8 mouse cellular contexts compared by ENCODE assay signal in genomic region chr11:98981997-98982772, GRCm38 (mm10). TPM values are rescaled to one million over a fixed set of nuclear protein-coding genes. Genes with fewer than 3 reads are reported as not detected.
DNase-seq lines count a peak whose midpoint lies in the region; ATAC-seq and TF ChIP-seq lines count a peak whose summit lies in the region.

No protein-coding gene starts in this region.

- peak overlapping the region; percentile 83 for H3K4me2 ChIP-seq in forebrain, embryonic 13.5 days
- H3K4me2 ChIP-seq in limb, embryonic 14.5 days (replicated peaks; ENCODE audit: low read depth, low read length, severe bottlenecking) = peak overlapping the region; percentile 94
- H3K4me2 ChIP-seq in midbrain, embryonic 16.5 days (ENCODE audit: low read length) = peak overlapping the region; percentile 64

- peak overlapping the region; percentile 71 for H3K27ac ChIP-seq in forebrain, embryonic 13.5 days
- no peak overlapping the region; the same call in 1 of the 2 replicates for H3K27ac ChIP-seq in limb, embryonic 14.5 days (replicated peaks; ENCODE audit: low read depth, low read length)
- peak overlapping the region; percentile 95 for H3K27ac ChIP-seq in midbrain, embryonic 16.5 days (ENCODE audit: low read length)

- peak; percentile 33 for DNase-seq in ovary, postnatal 10 days (ENCODE audit: low spot score)
- no peak for DNase-seq in ovary, postnatal 14 days (ENCODE audit: low spot score)
- DNase-seq in brain, embryonic 14.5 days (ENCODE audit: low read depth) = peak; percentile 84
- peak; percentile 58 for DNase-seq in limb, embryonic 14.5 days (ENCODE audit: low spot score)
- DNase-seq in thymus, postnatal 14 days = peak; percentile 58

- WGBS in forebrain, embryonic 13.5 days = under 1% methylated on average over 94 of the region's 94 CpGs
- WGBS in limb, embryonic 14.5 days = under 1% methylated on average over 81 of the region's 94 CpGs
- WGBS in midbrain, embryonic 16.5 days = under 1% methylated on average over 93 of the region's 94 CpGs

- peak overlapping the region; percentile 56 for H3K4me3 ChIP-seq in forebrain, embryonic 13.5 days
- peak overlapping the region; percentile 54 for H3K4me3 ChIP-seq in limb, embryonic 14.5 days (replicated peaks; ENCODE audit: low read length)
- peak overlapping the region; percentile 70 for H3K4me3 ChIP-seq in midbrain, embryonic 16.5 days (ENCODE audit: low read depth, low read length)

- H3K27me3 ChIP-seq in forebrain, embryonic 13.5 days = peaks cover 35% of the 10 kb centered on the region
- no peaks in the 10 kb centered on the region for H3K27me3 ChIP-seq in limb, embryonic 14.5 days (ENCODE audit: control insufficient read depth, insufficient read depth, low read length)
- no peaks in the 10 kb centered on the region for H3K27me3 ChIP-seq in midbrain, embryonic 16.5 days (ENCODE audit: control insufficient read depth, insufficient read depth, low read depth, low read length)

- TF ChIP-seq CTCF in brain, embryonic 14.5 days (IDR thresholded peaks at IDR 0.05; ENCODE audit: borderline replicate concordance, extremely low read depth, insufficient read depth, insufficient read length) = peak; percentile 81

- H3K36me3 ChIP-seq in forebrain, embryonic 13.5 days (ENCODE audit: poor library complexity, severe bottlenecking) = no peaks in the 10 kb centered on the region
- H3K36me3 ChIP-seq in limb, embryonic 14.5 days (ENCODE audit: control insufficient read depth, insufficient read depth, low read length) = no peaks in the 10 kb centered on the region
- no peaks in the 10 kb centered on the region for H3K36me3 ChIP-seq in midbrain, embryonic 16.5 days (ENCODE audit: control insufficient read depth, insufficient read depth, low read length)

- peak; percentile 80 for ATAC-seq in forebrain, embryonic 13.5 days
- ATAC-seq in inflammation-experienced regulatory T-cells, adult 6 months = peak; percentile 69
- ATAC-seq in limb, embryonic 14.5 days (ENCODE audit: low FRiP score, low read depth) = peak; percentile 69
- ATAC-seq in midbrain, embryonic 16.5 days = peak; percentile 90

- no peaks in the 10 kb centered on the region for H3K9me3 ChIP-seq in forebrain, embryonic 13.5 days (replicated peaks)
- H3K9me3 ChIP-seq in limb, embryonic 14.5 days (ENCODE audit: control insufficient read depth, low read length) = no peaks in the 10 kb centered on the region
- H3K9me3 ChIP-seq in midbrain, embryonic 16.5 days (replicated peaks; ENCODE audit: control insufficient read depth, low read length, poor library complexity, severe bottlenecking) = no peaks in the 10 kb centered on the region

- H3K9ac ChIP-seq in forebrain, embryonic 13.5 days = peak overlapping the region; percentile 72
- H3K9ac ChIP-seq in limb, embryonic 14.5 days (ENCODE audit: low read depth, low read length, severe bottlenecking) = peak overlapping the region; percentile 48
- peak overlapping the region; percentile 84 for H3K9ac ChIP-seq in midbrain, embryonic 16.5 days (ENCODE audit: low read depth, low read length)

- peaks cover 17% of the 10 kb centered on the region; the same call in 1 of the 2 replicates for H3K4me1 ChIP-seq in forebrain, embryonic 13.5 days
- H3K4me1 ChIP-seq in limb, embryonic 14.5 days (ENCODE audit: control insufficient read depth, insufficient read depth, low read length) = peaks cover 11% of the 10 kb centered on the region; the same call in 1 of the 2 replicates
- peaks cover 14% of the 10 kb centered on the region for H3K4me1 ChIP-seq in midbrain, embryonic 16.5 days (ENCODE audit: control insufficient read depth, insufficient read depth, low read length)

- peak; percentile 24; the same call in 1 of the 2 replicates for TF ChIP-seq POLR2A in brain, embryonic 14.5 days (IDR thresholded peaks at IDR 0.05; ENCODE audit: borderline replicate concordance, extremely low read depth, insufficient read depth, insufficient read length, poor library complexity, severe bottlenecking)
- TF ChIP-seq POLR2A in limb, embryonic 14.5 days (IDR thresholded peaks at IDR 0.05; ENCODE audit: borderline replicate concordance, extremely low read depth, insufficient read depth, insufficient read length) = 0 out of 2 replicates have a peak, but pooled peaks have one; percentile 27

RNA-seq across cellular contexts. Expression of gene Gjd3, which starts 0.6 kb away (rescaled TPM):
- polyA plus RNA-seq in brain, embryonic 14.5 days (2012; rRNA removed) = 2.5 and 2.9 TPM in 2 replicates
- polyA plus RNA-seq in forebrain, embryonic 13.5 days (2015; fragmentation: Nextera tagmentation; extraction: Ambion mirVana) = 0.21 TPM in 1 of 2 replicates, not detected in the other
- polyA plus RNA-seq in inflammation-experienced regulatory T-cells, adult 6 months (2017; shearing (Covaris generic)) = not detected
- 1.3 and 2.2 TPM in 2 replicates for polyA plus RNA-seq in limb, embryonic 14.5 days (2012; rRNA removed)
- polyA plus RNA-seq in limb, embryonic 14.5 days (2014; fragmentation: Nextera tagmentation; extraction: Ambion mirVana) = 0.41 and 0.45 TPM in 2 replicates
- 1.0 and 1.9 TPM in 2 replicates for polyA plus RNA-seq in midbrain, embryonic 16.5 days (2015; fragmentation: Nextera tagmentation; extraction: Ambion mirVana)

RNA-seq across cellular contexts. Expression of gene Top2a, which starts 41.8 kb away (rescaled TPM):
- polyA plus RNA-seq in brain, embryonic 14.5 days (2012; rRNA removed) = 57.3 and 70.1 TPM in 2 replicates
- 276 and 284 TPM in 2 replicates for polyA plus RNA-seq in forebrain, embryonic 13.5 days (2015; fragmentation: Nextera tagmentation; extraction: Ambion mirVana)
- polyA plus RNA-seq in inflammation-experienced regulatory T-cells, adult 6 months (2017; shearing (Covaris generic)) = 100 to 1,000 TPM in 1 of 3 experiments, 10 to 100 TPM in 2; 34.9 to 332 (median 36.3) TPM
- polyA plus RNA-seq in limb, embryonic 14.5 days (2012; rRNA removed) = 98.2 and 134 TPM in 2 replicates
- polyA plus RNA-seq in limb, embryonic 14.5 days (2014; fragmentation: Nextera tagmentation; extraction: Ambion mirVana) = 205 and 209 TPM in 2 replicates
- polyA plus RNA-seq in midbrain, embryonic 16.5 days (2015; fragmentation: Nextera tagmentation; extraction: Ambion mirVana) = 20.4 and 29.1 TPM in 2 replicates

RNA-seq across cellular contexts. Expression of gene Rara, which starts 54.6 kb away (rescaled TPM):
- polyA plus RNA-seq in brain, embryonic 14.5 days (2012; rRNA removed) = 8.4 and 14.4 TPM in 2 replicates
- 8.7 and 10.2 TPM in 2 replicates for polyA plus RNA-seq in forebrain, embryonic 13.5 days (2015; fragmentation: Nextera tagmentation; extraction: Ambion mirVana)
- polyA plus RNA-seq in inflammation-experienced regulatory T-cells, adult 6 months (2017; shearing (Covaris generic)) = 1 to 10 TPM; 7.4 to 8.1 (median 7.6) TPM
- 39.8 and 57.0 TPM in 2 replicates for polyA plus RNA-seq in limb, embryonic 14.5 days (2012; rRNA removed)
- polyA plus RNA-seq in limb, embryonic 14.5 days (2014; fragmentation: Nextera tagmentation; extraction: Ambion mirVana) = 52.4 and 58.3 TPM in 2 replicates
- polyA plus RNA-seq in midbrain, embryonic 16.5 days (2015; fragmentation: Nextera tagmentation; extraction: Ambion mirVana) = 9.5 and 9.6 TPM in 2 replicates

RNA-seq across cellular contexts. Expression of gene Igfbp4, which starts 58.9 kb away (rescaled TPM):
- polyA plus RNA-seq in brain, embryonic 14.5 days (2012; rRNA removed) = 119 and 145 TPM in 2 replicates
- polyA plus RNA-seq in forebrain, embryonic 13.5 days (2015; fragmentation: Nextera tagmentation; extraction: Ambion mirVana) = 131 TPM in 2 replicates
- 10 to 100 TPM in 2 of 3 experiments, under 1 TPM in 1; 0.09 to 20.6 (median 14.8) TPM for polyA plus RNA-seq in inflammation-experienced regulatory T-cells, adult 6 months (2017; shearing (Covaris generic))
- polyA plus RNA-seq in limb, embryonic 14.5 days (2012; rRNA removed) = 942 and 1,029 TPM in 2 replicates
- 1,086 and 1,234 TPM in 2 replicates for polyA plus RNA-seq in limb, embryonic 14.5 days (2014; fragmentation: Nextera tagmentation; extraction: Ambion mirVana)
- 117 and 119 TPM in 2 replicates for polyA plus RNA-seq in midbrain, embryonic 16.5 days (2015; fragmentation: Nextera tagmentation; extraction: Ambion mirVana)
